Mouse (Mus musculus): ENCODE measurements at regions not wholly inside any gene's neighbourhood (a gene's known extent, or its start where the extent isn't known, plus 50 kb on each side); places are given as distances from the start of the nearest gene placed in this dataset.

DNA sequence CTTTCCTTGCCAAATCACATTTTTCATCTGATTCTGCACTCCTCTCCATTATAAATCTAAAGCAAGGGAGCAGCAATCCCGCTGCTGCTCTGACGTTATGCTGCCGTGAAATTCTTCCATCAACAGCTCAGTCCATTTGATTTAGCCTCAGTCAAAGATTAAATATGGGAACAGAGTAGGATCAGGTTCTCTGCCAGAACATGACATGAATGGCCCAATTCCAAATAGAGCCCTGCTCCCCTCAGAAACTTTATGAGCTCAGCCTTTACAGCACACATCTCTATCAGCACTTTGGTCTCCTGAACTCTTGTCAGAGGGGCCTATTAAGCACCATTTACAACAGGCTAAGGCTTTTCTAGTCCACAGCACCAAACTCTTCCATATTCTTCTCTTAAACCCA is 332.3 kb downstream of the Prr30 start:
- DNase-seq: no peak

DNA sequence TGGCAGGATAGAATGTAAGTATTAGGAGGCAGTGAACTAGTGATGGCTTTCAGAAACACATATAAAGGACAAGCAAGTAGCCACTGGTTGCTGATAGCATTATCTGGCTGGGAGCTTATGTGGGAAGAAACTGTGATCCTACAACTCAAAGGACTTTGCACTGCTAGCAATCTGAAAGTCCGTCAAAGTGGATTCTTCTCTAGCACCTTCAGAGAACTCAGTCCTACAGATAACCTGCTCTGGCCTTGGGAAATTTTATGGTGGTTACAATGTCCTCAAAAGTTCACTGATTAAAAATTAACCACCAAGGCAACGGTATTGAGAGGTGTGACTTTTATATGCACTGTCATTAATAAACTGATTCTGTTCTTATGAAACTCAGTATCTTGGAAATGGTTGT is 335.3 kb downstream of the Prr30 start:
- DNase-seq: no peak

DNA sequence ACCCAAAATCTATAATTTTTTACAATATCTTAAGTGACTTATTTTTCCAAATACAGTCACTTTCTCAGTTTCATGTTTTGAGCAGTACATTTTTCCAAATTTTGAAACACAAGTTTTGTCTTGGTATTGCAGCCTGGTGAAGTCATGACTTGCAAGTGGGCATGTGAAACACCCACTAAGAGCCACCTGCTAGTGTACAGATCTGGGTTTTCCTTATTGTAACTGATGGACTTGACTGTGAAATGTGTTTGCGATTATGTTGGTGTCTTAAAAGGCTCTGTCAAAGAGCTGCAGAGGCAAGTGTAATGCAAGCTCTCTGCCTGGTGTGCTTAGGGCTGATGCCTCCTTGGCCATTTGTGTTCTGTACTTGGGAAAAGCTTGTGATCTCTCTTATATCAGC is 336.0 kb downstream of the Prr30 start:
- no peak for DNase-seq

DNA sequence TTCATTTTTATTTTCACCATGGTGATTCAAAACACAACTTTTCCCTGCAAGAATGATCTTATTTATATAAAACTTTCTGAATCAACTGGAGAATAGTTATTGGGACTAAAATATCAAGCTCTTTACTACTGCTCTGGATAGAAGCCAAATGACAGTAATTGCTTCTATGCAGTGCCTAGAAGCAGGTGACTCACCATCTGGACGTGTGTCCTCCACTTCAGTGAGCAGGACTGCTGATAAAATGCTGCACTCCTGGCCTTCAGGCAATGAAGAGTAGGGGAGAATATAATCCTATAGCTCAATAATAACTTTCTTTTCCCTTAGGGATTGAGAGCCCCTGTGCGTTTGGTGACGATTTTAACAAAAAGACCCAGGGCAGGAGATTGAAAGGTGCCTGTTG is 357.3 kb downstream of the Prr30 start:
- no peak for DNase-seq
